Comparison of ENCODE assay signal across 26 mouse cellular contexts in the genomic region with DNA sequence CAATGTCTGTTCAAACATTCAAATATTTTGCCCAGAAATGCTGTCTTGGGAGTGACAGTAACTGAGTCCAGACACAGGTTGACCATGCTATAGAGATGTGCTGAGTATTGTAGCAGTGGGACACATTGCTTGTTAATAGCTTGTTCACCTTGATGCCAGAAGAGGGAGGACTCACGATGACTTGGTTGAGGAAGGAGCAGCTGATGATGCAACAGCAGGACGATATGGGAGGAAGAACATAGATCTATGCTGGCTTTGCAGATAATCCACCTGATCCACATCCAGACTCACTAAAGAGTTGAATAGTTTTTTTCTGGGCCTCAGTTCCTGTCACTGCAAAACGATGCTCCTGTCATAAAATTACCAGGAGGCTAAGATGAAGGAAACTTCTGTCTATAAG. TPM values are rescaled to one million over a fixed set of nuclear protein-coding genes. Genes with fewer than 3 reads are reported as not detected.
DNase-seq lines count a peak whose midpoint lies in the region; ATAC-seq and TF ChIP-seq lines count a peak whose summit lies in the region.
"Had no signal": no experiment of that assay in that cellular context is flagged by ENCODE, and none has a peak within 500 bp of the region (broad histone marks: within the 10 kb centered on the region; RNA-seq: fewer than 3 reads in every experiment).

No protein-coding gene starts in this region.

- no peaks in the 10 kb centered on the region for H3K9me3 ChIP-seq in intestine, postnatal 0 days (ENCODE audit: control insufficient read depth)
- no peaks in the 10 kb centered on the region for H3K9me3 ChIP-seq in intestine, embryonic 15.5 days
- no peaks in the 10 kb centered on the region for H3K9me3 ChIP-seq in liver, postnatal 0 days (ENCODE audit: low read length)
- H3K9me3 ChIP-seq: heart, embryonic 15.5 days; hindbrain, embryonic 10.5 days; limb, embryonic 15.5 days had no signal

- H3K9ac ChIP-seq in intestine, postnatal 0 days (ENCODE audit: low read depth, low read length), result no peak overlapping the region
- H3K9ac ChIP-seq in intestine, embryonic 15.5 days, result no peak overlapping the region
- H3K9ac ChIP-seq in liver, postnatal 0 days (replicated peaks), result no peak overlapping the region
- H3K9ac ChIP-seq: heart, embryonic 15.5 days; limb, embryonic 15.5 days had no signal

- H3K4me1 ChIP-seq in intestine, postnatal 0 days (replicated peaks; ENCODE audit: control insufficient read depth, insufficient read depth, low read length), result no peaks in the 10 kb centered on the region; the same call in 1 of the 2 replicates
- H3K4me1 ChIP-seq in intestine, embryonic 15.5 days (replicated peaks), result no peaks in the 10 kb centered on the region; the same call in 1 of the 2 replicates
- H3K4me1 ChIP-seq in liver, postnatal 0 days (ENCODE audit: insufficient read depth), result peaks cover 27% of the 10 kb centered on the region

- peak; percentile 40 for TF ChIP-seq CTCF in intestine, postnatal 0 days (IDR thresholded peaks at IDR 0.05; ENCODE audit: low read depth)
- peak; percentile 42 for TF ChIP-seq CTCF in liver, postnatal 0 days (IDR thresholded peaks at IDR 0.05; ENCODE audit: low read depth)

- peak; percentile 10 for DNase-seq in CD4-positive helper T cell, adult 2 months (ENCODE audit: low read depth, low spot score)
- DNase-seq in c-Kit-positive CD71-positive TER-119-positive erythroid progenitor cells, embryonic 14.5 days (ENCODE audit: low spot score), result peak; percentile 39
- DNase-seq in liver, postnatal 0 days, result no peak
- DNase-seq in embryo, embryonic 10 days (ENCODE audit: low spot score), result no peak
- no peak for DNase-seq in spleen, adult 18-20 months
- DNase-seq in left cerebral cortex, adult 11 months (ENCODE audit: low spot score), result no peak
- DNase-seq: adrenal gland, adult 2 months; cerebellum, adult 11 months; cerebellum, postnatal 25 days; gastrocnemius, postnatal 14 days; heart, adult 18-20 months; kidney, adult 2 months; kidney, postnatal 10 days; layer of hippocampus, postnatal 36 days; lung, postnatal 14 days; retina, postnatal 1 day; right cerebral cortex, postnatal 4 days; thymus, adult 18-20 months had no signal

- peaks cover 11% of the 10 kb centered on the region for H3K36me3 ChIP-seq in intestine, postnatal 0 days (ENCODE audit: control insufficient read depth, insufficient read depth)
- H3K36me3 ChIP-seq in intestine, embryonic 15.5 days, result no peaks in the 10 kb centered on the region
- peaks cover 28% of the 10 kb centered on the region for H3K36me3 ChIP-seq in liver, postnatal 0 days (replicated peaks; ENCODE audit: insufficient read depth, low read length)

- WGBS in intestine, postnatal 0 days, result 35% methylated on average over 3 of the region's 3 CpGs
- WGBS in intestine, embryonic 15.5 days, result 54% methylated on average over 3 of the region's 3 CpGs
- 23% methylated on average over 3 of the region's 3 CpGs for WGBS in liver, postnatal 0 days (ENCODE audit: insufficient replicate concordance)

- H3K27ac ChIP-seq in intestine, postnatal 0 days (ENCODE audit: low read depth, low read length), result no peak overlapping the region
- H3K27ac ChIP-seq in intestine, embryonic 15.5 days, result no peak overlapping the region
- H3K27ac ChIP-seq in liver, postnatal 0 days (ENCODE audit: low read depth), result no peak overlapping the region
- H3K27ac ChIP-seq: heart, embryonic 15.5 days; hindbrain, postnatal 0 days; limb, embryonic 15.5 days had no signal

- no peaks in the 10 kb centered on the region for H3K27me3 ChIP-seq in intestine, postnatal 0 days (replicated peaks; ENCODE audit: control insufficient read depth, insufficient read depth, low read length)
- no peaks in the 10 kb centered on the region for H3K27me3 ChIP-seq in intestine, embryonic 15.5 days (replicated peaks)
- no peaks in the 10 kb centered on the region for H3K27me3 ChIP-seq in liver, postnatal 0 days (ENCODE audit: insufficient read depth, low read length)
- H3K27me3 ChIP-seq: heart, embryonic 15.5 days; limb, embryonic 15.5 days had no signal

- H3K4me3 ChIP-seq in intestine, postnatal 0 days (ENCODE audit: low read depth, low read length), result no peak overlapping the region
- no peak overlapping the region for H3K4me3 ChIP-seq in intestine, embryonic 15.5 days (replicated peaks)
- no peak overlapping the region for H3K4me3 ChIP-seq in liver, postnatal 0 days (ENCODE audit: low read depth, low read length)
- H3K4me3 ChIP-seq: heart, embryonic 15.5 days; hindbrain, embryonic 10.5 days; layer of hippocampus, adult 2 months; limb, embryonic 15.5 days had no signal

- TF ChIP-seq EP300 in liver, postnatal 0 days (IDR thresholded peaks at IDR 0.05; ENCODE audit: low read depth), result no peak

- no peak overlapping the region for H3K4me2 ChIP-seq in intestine, postnatal 0 days (replicated peaks; ENCODE audit: low read depth)
- H3K4me2 ChIP-seq in intestine, embryonic 15.5 days (replicated peaks), result no peak overlapping the region
- no peak overlapping the region for H3K4me2 ChIP-seq in liver, postnatal 0 days (ENCODE audit: low read depth, low read length)
- H3K4me2 ChIP-seq: heart, embryonic 15.5 days; limb, embryonic 15.5 days had no signal

- ATAC-seq in intestine, postnatal 0 days, result no peak
- ATAC-seq in intestine, embryonic 15.5 days, result no peak
- no peak for ATAC-seq in liver, postnatal 0 days
- ATAC-seq: hindbrain, postnatal 0 days; midbrain, embryonic 16.5 days had no signal

RNA-seq across cellular contexts. Expression of a gene that starts 2.7 kb away (rescaled TPM):
- 32.8 and 36.5 TPM in 2 replicates for polyA plus RNA-seq in intestine, postnatal 0 days (2015; fragmentation: Nextera tagmentation; extraction: Ambion mirVana)
- polyA plus RNA-seq in intestine, embryonic 15.5 days (2015; fragmentation: Nextera tagmentation; extraction: Ambion mirVana), result 68.8 and 78.8 TPM in 2 replicates
- 27.7 and 29.2 TPM in 2 replicates for polyA plus RNA-seq in liver, postnatal 0 days (2015; fragmentation: Nextera tagmentation; extraction: Ambion mirVana)

Comparison
In these comparisons a context has a peak if more than half of its experiments do, and no peak if none do; other contexts are left out.
1. DNase-seq: peak in CD4-positive helper T cell, adult 2 months (single experiment) and c-Kit-positive CD71-positive TER-119-positive erythroid progenitor cells, embryonic 14.5 days (single experiment); none in liver, postnatal 0 days (single experiment), embryo, embryonic 10 days (single experiment), spleen, adult 18-20 months (0 of 2) and left cerebral cortex, adult 11 months (single experiment).